Mouse (Mus musculus): ENCODE measurements at regions not wholly inside any gene's neighbourhood (a gene's known extent, or its start where the extent isn't known, plus 50 kb on each side); places are given as distances from the start of the nearest gene placed in this dataset.

- no peaks in the 10 kb centered on the region for H3K9me3 ChIP-seq (replicated peaks; ENCODE audit: low read length)
- in situ Hi-C loops (cut with MboI; ENCODE audit: low pct_ligation_motif_present, low pct_unique_long_range_greater_than_20kb, low sequenced_read_pairs) (loop anchor here (10.0 kb wide), 2 partner anchors 370 to 650 kb away; no protein-coding TSS in a partner anchor), dilution Hi-C loops (cut with MboI; ENCODE audit: extremely low pct_ligation_motif_present, extremely low pct_unique_long_range_greater_than_20kb, low sequenced_read_pairs) (no loop called here)
- no peaks in the 10 kb centered on the region for H3K36me3 ChIP-seq (replicated peaks in 1 of 2; ENCODE audit: control insufficient read depth in 1 of 2, insufficient read depth in 1 of 2, low read length in 1 of 2)
- no peak for DNase-seq (ENCODE audit: extremely low read depth)
- no peak for TF ChIP-seq IRF4 (IDR thresholded peaks at IDR 0.05; ENCODE audit: low read depth, low read length)
- no peak for TF ChIP-seq KAT2A (IDR thresholded peaks at IDR 0.05; ENCODE audit: insufficient replicate concordance, low read length)
- no peak for TF ChIP-seq GABPA (IDR thresholded peaks at IDR 0.05; ENCODE audit: insufficient replicate concordance, low read depth, low read length)
- no peak for TF ChIP-seq MEF2A (IDR thresholded peaks at IDR 0.05; ENCODE audit: borderline replicate concordance, low read depth, low read length)
- TF ChIP-seq ETS1 (conservative IDR thresholded peaks at IDR 0.05; ENCODE audit: low read depth, low read length): no peak
- no peak for TF ChIP-seq MYC (IDR thresholded peaks at IDR 0.05; ENCODE audit: low read depth, low read length)
- TF ChIP-seq CHD1 (IDR thresholded peaks at IDR 0.05; ENCODE audit: low read depth, low read length): no peak
- TF ChIP-seq USF2 (conservative IDR thresholded peaks at IDR 0.05; ENCODE audit: low read depth, low read length): no peak
- no peak for TF ChIP-seq RAD21 (IDR thresholded peaks at IDR 0.05; ENCODE audit: low read depth, low read length)
- TF ChIP-seq TBP (conservative IDR thresholded peaks at IDR 0.05; ENCODE audit: low read depth, low read length): no peak
- no peak for TF ChIP-seq UBTF (IDR thresholded peaks at IDR 0.05; ENCODE audit: low read depth, low read length)
- no peak for TF ChIP-seq MAFK (IDR thresholded peaks at IDR 0.05; ENCODE audit: insufficient replicate concordance, low read length)
- TF ChIP-seq BHLHE40 (IDR thresholded peaks at IDR 0.05; ENCODE audit: low read depth, low read length): no peak
- no peak for TF ChIP-seq E2F4 (IDR thresholded peaks at IDR 0.05; ENCODE audit: insufficient replicate concordance, low read depth, low read length)
- TF ChIP-seq POLR2A (IDR thresholded peaks at IDR 0.05; ENCODE audit: low read depth, low read length): no peak
- TF ChIP-seq CTCF (conservative IDR thresholded peaks at IDR 0.05 in 1 of 2, IDR thresholded peaks at IDR 0.05 in 1 of 2; ENCODE audit: low read depth in 2 of 2, low read length in 2 of 2): no peak
- TF ChIP-seq JUND (conservative IDR thresholded peaks at IDR 0.05; ENCODE audit: low read depth, low read length): no peak
- TF ChIP-seq POLR2AphosphoS2 (IDR thresholded peaks at IDR 0.05; ENCODE audit: low read depth, low read length): no peak
- TF ChIP-seq RCOR1 (conservative IDR thresholded peaks at IDR 0.05; ENCODE audit: low read depth, low read length): no peak
- TF ChIP-seq CHD2 (IDR thresholded peaks at IDR 0.05; ENCODE audit: low read length): no peak
- H3K4me2 ChIP-seq (ENCODE audit: insufficient read depth, low read depth, poor library complexity, severe bottlenecking): no peak overlapping the region
- no peak overlapping the region for H3K4me3 ChIP-seq (replicated peaks in 1 of 3; ENCODE audit: low read depth in 2 of 3, low read length in 2 of 3, poor library complexity in 1 of 3)
- H3K4me1 ChIP-seq (ENCODE audit: control insufficient read depth in 1 of 2, insufficient read depth in 2 of 2): peaks cover 0 to 19% of the 10 kb centered on the region in 2 experiments; a peak in 2 of 4 replicates
- no peak overlapping the region for H3K9ac ChIP-seq (ENCODE audit: insufficient read depth, low read depth)
- H3K27ac ChIP-seq (ENCODE audit: insufficient read depth, low read depth): no peak overlapping the region
- no peaks in the 10 kb centered on the region for H3K27me3 ChIP-seq (replicated peaks)
- H3K79me2 ChIP-seq (replicated peaks; ENCODE audit: control insufficient read depth, extremely low read depth, insufficient read depth, poor library complexity, severe bottlenecking): no peaks in the 10 kb centered on the region
These were observed 228.2 kb upstream of the Nfe2l3 start for GRCm38 (mm10) chr6:51204306-51204705.

DNA sequence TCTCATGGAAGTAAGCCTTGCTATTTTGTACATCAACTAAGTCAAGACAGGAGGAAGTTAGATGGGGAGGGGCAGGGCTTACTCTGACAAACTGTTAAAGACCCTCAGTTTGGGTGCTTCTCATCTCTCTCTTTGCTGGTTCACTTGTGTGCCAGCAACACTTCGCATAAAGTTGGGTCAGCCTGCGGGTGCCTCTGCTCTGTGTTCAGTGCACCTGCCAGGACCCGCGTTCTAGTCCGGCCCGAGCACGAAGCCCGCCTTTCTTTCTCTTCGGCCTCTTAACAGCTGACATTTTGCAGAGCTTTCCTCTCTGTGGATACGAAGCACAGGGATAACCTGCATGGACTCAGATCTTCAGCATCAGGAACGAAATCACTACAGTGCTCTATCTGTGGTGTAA is 227.1 kb upstream of the Nfe2l3 start:
- Histone ChIP-seq H3K79me2 (replicated peaks; ENCODE audit: control insufficient read depth, extremely low read depth, insufficient read depth, poor library complexity, severe bottlenecking) (no peaks in the 10 kb centered on the region), H3K4me3 (replicated peaks in 1 of 3; ENCODE audit: low read depth in 2 of 3, low read length in 2 of 3, poor library complexity in 1 of 3) (no peak overlapping the region), H3K9ac (ENCODE audit: insufficient read depth, low read depth) (no peak overlapping the region), H3K4me1 (ENCODE audit: control insufficient read depth in 1 of 2, insufficient read depth in 2 of 2) (peaks cover 0 to 12% of the 10 kb centered on the region in 2 experiments; a peak in 2 of 4 replicates), H3K27ac (ENCODE audit: insufficient read depth, low read depth) (no peak overlapping the region), H3K9me3 (replicated peaks; ENCODE audit: low read length) (no peaks in the 10 kb centered on the region), H3K4me2 (ENCODE audit: insufficient read depth, low read depth, poor library complexity, severe bottlenecking) (no peak overlapping the region; the same call in 1 of the 2 replicates), H3K27me3 (replicated peaks) (no peaks in the 10 kb centered on the region), H3K36me3 (replicated peaks in 1 of 2; ENCODE audit: control insufficient read depth in 1 of 2, insufficient read depth in 1 of 2, low read length in 1 of 2) (no peaks in the 10 kb centered on the region)
- in situ Hi-C loops (cut with MboI; ENCODE audit: low pct_ligation_motif_present, low pct_unique_long_range_greater_than_20kb, low sequenced_read_pairs) (loop anchor here (10.0 kb wide), 2 partner anchors 369 to 649 kb away; no protein-coding TSS in a partner anchor), dilution Hi-C loops (cut with MboI; ENCODE audit: extremely low pct_ligation_motif_present, extremely low pct_unique_long_range_greater_than_20kb, low sequenced_read_pairs) (no loop called here)
- no peak for TF ChIP-seq ZC3H11A (IDR thresholded peaks at IDR 0.05; ENCODE audit: low read depth, low read length)
- TF ChIP-seq HCFC1 (IDR thresholded peaks at IDR 0.05; ENCODE audit: low read depth, low read length): no peak
- TF ChIP-seq JUND (conservative IDR thresholded peaks at IDR 0.05; ENCODE audit: low read depth, low read length): no peak
- DNase-seq (ENCODE audit: extremely low read depth): no peak
